Mouse (Mus musculus): ENCODE data around the gene Chml.

Gene Chml

GRCm38 (mm10) chr1:175692246-175692996 lies at the start of gene Chml, which contains the start of gene Opn3:
TSS of gene Chml (minus strand) at chr1:175692901.
TSS of gene Opn3 (minus strand) at chr1:175692776.
- DNase-seq (ENCODE audit: low spot score), result peak; percentile 99

- DNase-seq (ENCODE audit: low spot score), result no peak
Measured at GRCm38 (mm10) chr1:175725771-175726170, 33.1 kb upstream of the Chml start.

- no peak for DNase-seq (ENCODE audit: low spot score)
Measured at GRCm38 (mm10) chr1:175716832-175717231, 24.1 kb upstream of the Chml start.

GRCm38 (mm10) chr1:175712338-175712909 lies 19.7 kb upstream of the Chml start:
- DNase-seq (ENCODE audit: low spot score), result no peak

GRCm38 (mm10) chr1:175708013-175708412 lies 15.3 kb upstream of the Chml start:
- no peak for DNase-seq (ENCODE audit: low spot score)

GRCm38 (mm10) chr1:175707599-175707998 lies 14.9 kb upstream of the Chml start:
- DNase-seq (ENCODE audit: low spot score), result no peak

- no peak for DNase-seq (ENCODE audit: low spot score)
Measured at GRCm38 (mm10) chr1:175701145-175701544, 8.4 kb upstream of the Chml start.

- no peak for DNase-seq (ENCODE audit: low spot score)
Measured at GRCm38 (mm10) chr1:175699796-175700195, 7.1 kb upstream of the Chml start.

GRCm38 (mm10) chr1:175699375-175699774 lies 6.7 kb upstream of the Chml start:
- DNase-seq (ENCODE audit: low spot score), result no peak

GRCm38 (mm10) chr1:175698293-175698692 lies 5.6 kb upstream of the Chml start, which contains the start of gene Wdr64:
TSS of gene Wdr64 (plus strand) at chr1:175698593.
- DNase-seq (ENCODE audit: low spot score), result no peak

GRCm38 (mm10) chr1:175693429-175693960 lies 794 bp upstream of the Chml start:
- DNase-seq (ENCODE audit: low spot score), result no peak

GRCm38 (mm10) chr1:175692997-175693361 lies 278 bp upstream of the Chml start:
- DNase-seq (ENCODE audit: low spot score), result no peak

- peak; percentile 51 for DNase-seq (ENCODE audit: low spot score)
Measured at GRCm38 (mm10) chr1:175691686-175692245, 935 bp downstream of the Chml start.

- no peak for DNase-seq (ENCODE audit: low spot score)
Measured at GRCm38 (mm10) chr1:175680995-175681394, 11.7 kb downstream of the Chml start.

- DNase-seq (ENCODE audit: low spot score), result no peak
Measured at GRCm38 (mm10) chr1:175677459-175677858, 15.2 kb downstream of the Chml start.

GRCm38 (mm10) chr1:175675116-175675515 lies 17.6 kb downstream of the Chml start:
- DNase-seq (ENCODE audit: low spot score), result no peak

- DNase-seq (ENCODE audit: low spot score), result no peak
Measured at GRCm38 (mm10) chr1:175673563-175674325, 19.0 kb downstream of the Chml start.

GRCm38 (mm10) chr1:175671626-175672025 lies 21.1 kb downstream of the Chml start:
- no peak for DNase-seq (ENCODE audit: low spot score)

GRCm38 (mm10) chr1:175670042-175670441 lies 22.7 kb downstream of the Chml start:
- DNase-seq (ENCODE audit: low spot score), result no peak

- no peak for DNase-seq (ENCODE audit: low spot score)
Measured at GRCm38 (mm10) chr1:175669456-175669855, 23.2 kb downstream of the Chml start.

GRCm38 (mm10) chr1:175668666-175669405 lies 23.9 kb downstream of the Chml start:
- peak; percentile 62 for DNase-seq (ENCODE audit: low spot score)

GRCm38 (mm10) chr1:175659900-175660299 lies 32.8 kb downstream of the Chml start:
- no peak for DNase-seq (ENCODE audit: low spot score)
